Mouse (Mus musculus): ENCODE measurements around the gene Ankmy1.

DNA sequence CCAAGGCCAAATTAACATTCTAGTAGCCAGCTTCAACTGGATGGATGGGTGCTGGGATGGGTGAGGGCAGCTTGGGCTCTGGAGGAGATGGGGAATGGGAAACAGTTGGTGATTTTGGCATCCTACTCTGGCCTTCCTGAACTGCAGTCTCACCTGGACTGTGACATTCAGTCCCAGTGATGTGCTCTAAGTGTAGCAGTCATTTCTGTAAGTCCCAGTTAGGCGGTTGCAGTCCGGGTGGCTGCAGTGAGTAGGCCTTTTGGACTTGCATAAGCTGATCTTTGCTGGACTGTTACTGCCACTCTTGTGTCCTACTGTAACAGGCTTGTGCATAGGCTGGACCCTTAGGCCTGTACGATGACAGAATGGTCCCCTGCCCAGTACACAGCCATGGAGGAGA, 45.3 kb upstream of the Ankmy1 start:
- TF ChIP-seq CTCF (IDR thresholded peaks at IDR 0.05; ENCODE audit: low read depth, low read length) (no peak), POLR2A (IDR thresholded peaks at IDR 0.05; ENCODE audit: borderline replicate concordance, low read depth, low read length) (no peak)
